Mouse (Mus musculus) common myeloid progenitor, adult 5-6 weeks (primary cell): ENCODE results near the gene Fam90a1a. TPM values are rescaled to one million over a fixed set of nuclear protein-coding genes. Genes with fewer than 3 reads are reported as not detected.

Experiments used
- ATAC-seq: replicated peaks from 2 replicates; pipeline ENCODE4 v1.8.0; 2016; ENCODE audit warnings: low read depth, mild to moderate bottlenecking, moderate TSS enrichment, inconsistent platforms; ENCODE audit not compliant: poor library complexity, severe bottlenecking
- total RNA-seq: library from RNA; stranded (forward); fragments of 200-1000, 187-1606 nt; gene quantifications from 2 replicates; pipeline ENCODE4 v1.2.3, GENCODE M21; 2017

Fam90a1a gene
- total RNA-seq, 1 experiment from 2014 or later: not detected

DNA sequence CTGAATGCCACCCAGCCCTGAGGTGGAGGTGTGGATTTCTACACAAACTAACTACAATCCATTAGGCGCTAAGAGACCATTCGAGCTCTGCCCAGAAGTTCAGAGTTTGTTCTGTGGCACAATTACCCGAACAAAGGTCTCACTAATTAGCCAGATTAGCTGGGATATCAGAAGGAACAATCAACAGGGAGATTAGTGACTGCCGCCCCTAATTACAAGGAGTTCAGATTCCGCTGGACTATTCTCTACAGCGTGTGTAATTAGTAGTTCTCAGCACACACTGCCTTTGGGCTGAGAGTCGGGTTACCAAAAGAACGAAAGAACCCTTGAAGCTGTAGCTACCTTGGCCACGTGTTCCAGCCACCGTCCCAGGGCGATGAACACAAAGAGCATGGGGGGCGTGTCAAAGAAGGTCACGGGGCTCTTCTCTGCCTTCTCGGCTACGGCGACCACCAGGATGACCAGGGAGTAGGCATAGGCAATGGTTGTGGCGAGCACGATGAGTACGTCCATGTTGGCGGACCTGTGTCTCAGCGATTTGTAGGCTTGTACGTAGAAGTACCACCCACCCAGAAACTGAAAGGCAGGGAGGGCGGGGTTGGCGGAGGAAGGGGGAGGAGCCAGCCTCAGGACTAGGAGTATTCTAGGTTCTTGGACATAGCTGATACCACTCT, 54.7 kb downstream of the Fam90a1a start:
- peak; percentile 66 for ATAC-seq

Other genes with a start within 250 kb of the Fam90a1a start
- not detected in 2 replicates for gene Defa24, start 224.2 kb upstream of the Fam90a1a start, total RNA-seq
- not detected in 2 replicates for gene Defb50, start 135.2 kb upstream of the Fam90a1a start, total RNA-seq
- gene Defb2, start 118.8 kb upstream of the Fam90a1a start, total RNA-seq: not detected in 2 replicates
- not detected in 2 replicates for gene Defb10, start 99.8 kb upstream of the Fam90a1a start, total RNA-seq
- not detected in 2 replicates for gene Defb9, start 73.3 kb upstream of the Fam90a1a start, total RNA-seq
- not detected in 2 replicates for gene Defb11, start 52.3 kb upstream of the Fam90a1a start, total RNA-seq
- gene Defb15, start 26.0 kb upstream of the Fam90a1a start, total RNA-seq: not detected in 2 replicates
- not detected in 2 replicates for gene Defb35, start 20.4 kb upstream of the Fam90a1a start, total RNA-seq
- not detected in 2 replicates for gene Defb13, start 12.0 kb upstream of the Fam90a1a start, total RNA-seq
- not detected in 2 replicates for gene Ccdc70, start 11.1 kb downstream of the Fam90a1a start, total RNA-seq
- gene Atp7b, start 101.6 kb downstream of the Fam90a1a start, total RNA-seq: 6.8 and 10.3 TPM in 2 replicates
- gene Alg11, start 102.0 kb downstream of the Fam90a1a start, total RNA-seq: 10.0 and 14.1 TPM in 2 replicates
- gene Nek5, start 166.3 kb downstream of the Fam90a1a start, total RNA-seq: not detected in 2 replicates
- gene Nek3, start 207.7 kb downstream of the Fam90a1a start, total RNA-seq: 2.8 and 5.7 TPM in 2 replicates
- gene Ckap2, start 227.1 kb downstream of the Fam90a1a start, total RNA-seq: 52.3 and 54.7 TPM in 2 replicates
- 39.9 and 43.4 TPM in 2 replicates for gene Vps36, start 234.1 kb downstream of the Fam90a1a start, total RNA-seq